Mouse (Mus musculus) gastrocnemius, postnatal 14 days (tissue): ENCODE results near the gene Rreb1. TPM values are rescaled to one million over a fixed set of nuclear protein-coding genes. Genes with fewer than 3 reads are reported as not detected.

Experiments
- DNase-seq: peaks from one replicate; pipeline ENCODE4 v3.0.0; 2021; ENCODE audit warnings: mixed read lengths
- intact Hi-C: fragments of 180-260 bp; cut with DNase I; formaldehyde crosslinking; loops from one replicate; pipeline ENCODE4 v1.15.1; 2025; ENCODE audit warnings: low total_unique reads
- total RNA-seq, 2 experiments: library from RNA; stranded (reverse); gene quantifications; 2 replicates each; pipeline ENCODE4 v1.2.3; 2021

Gene Rreb1
- total RNA-seq, 2 experiments from 2014 or later: 26.2 to 32.9 TPM

- DNase-seq: no peak
- intact Hi-C loops: loop anchor here (10.0 kb wide), 1 partner anchor 117 kb away; no protein-coding TSS in a partner anchor
These were observed 651 bp upstream of the Rreb1 start for GRCm38 (mm10) chr13:37777351-37778146.

DNA sequence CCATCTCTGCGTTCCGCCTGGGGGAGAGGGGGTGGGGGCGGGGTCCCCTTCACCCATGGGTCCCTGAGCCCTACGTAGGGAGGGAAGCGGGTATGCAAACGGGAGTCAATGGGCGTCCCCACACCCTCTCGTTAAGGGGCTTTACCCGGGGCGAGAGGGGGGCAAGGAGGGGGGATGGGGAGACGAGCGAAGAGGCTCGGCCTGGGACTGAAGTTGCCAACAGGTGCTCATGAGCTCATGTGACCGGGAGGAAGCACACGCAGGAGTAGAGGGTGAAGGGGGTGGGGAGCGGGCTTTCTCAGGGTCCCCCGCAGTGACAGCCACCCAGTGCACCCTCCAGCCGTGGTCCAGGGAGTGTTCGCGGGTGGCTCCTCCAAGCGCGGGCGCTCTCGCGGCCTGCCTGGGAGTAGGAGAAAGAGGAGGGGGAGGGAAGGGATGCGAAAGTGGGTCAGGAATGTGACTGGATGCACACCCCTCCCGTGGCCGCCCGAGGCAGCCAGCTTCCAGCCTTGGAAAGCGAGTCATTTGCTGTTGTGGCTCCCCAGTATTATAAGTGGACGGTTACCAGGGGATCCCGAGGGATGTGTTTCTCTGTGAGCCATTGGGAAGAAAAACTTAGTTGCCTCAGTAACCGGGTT lies 513 bp downstream of the Rreb1 start:
- intact Hi-C loops: loop anchor here (10.0 kb wide), 1 partner anchor 116 kb away; no protein-coding TSS in a partner anchor
- peak; percentile 36 for DNase-seq

- intact Hi-C loops: loop anchor here (10.0 kb wide), 1 partner anchor 116 kb away; no protein-coding TSS in a partner anchor
These were observed 1.1 kb downstream of the Rreb1 start for GRCm38 (mm10) chr13:37779251-37779667.

DNA sequence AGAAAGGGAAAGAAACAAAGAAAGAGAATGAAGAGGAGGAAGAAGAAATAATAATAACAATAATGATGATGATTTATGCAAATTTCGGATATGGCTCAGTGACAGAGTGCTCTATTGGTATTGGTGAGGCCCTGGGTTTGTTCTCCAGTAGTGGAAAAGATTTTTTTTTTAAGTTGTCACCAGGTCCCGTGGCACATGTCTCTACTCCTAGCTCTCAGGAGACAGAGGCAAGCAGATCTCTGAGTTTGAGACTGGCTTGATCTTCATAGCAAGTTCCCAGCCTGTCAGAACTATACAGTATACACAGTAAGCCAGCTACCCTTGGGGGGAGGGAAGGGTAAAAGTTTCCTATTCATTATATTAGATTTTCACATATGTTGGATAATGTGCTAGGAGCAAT lies 3.4 kb downstream of the Rreb1 start:
- intact Hi-C loops: no loop called here
- DNase-seq: no peak

More at GRCm38 (mm10) chr13:37779251-37779667, 1.1 kb downstream of the Rreb1 start:
- DNase-seq: peak; percentile 16

- intact Hi-C loops: no loop called here
- DNase-seq: no peak
These were observed 3.9 kb downstream of the Rreb1 start for GRCm38 (mm10) chr13:37782144-37782543.

DNA sequence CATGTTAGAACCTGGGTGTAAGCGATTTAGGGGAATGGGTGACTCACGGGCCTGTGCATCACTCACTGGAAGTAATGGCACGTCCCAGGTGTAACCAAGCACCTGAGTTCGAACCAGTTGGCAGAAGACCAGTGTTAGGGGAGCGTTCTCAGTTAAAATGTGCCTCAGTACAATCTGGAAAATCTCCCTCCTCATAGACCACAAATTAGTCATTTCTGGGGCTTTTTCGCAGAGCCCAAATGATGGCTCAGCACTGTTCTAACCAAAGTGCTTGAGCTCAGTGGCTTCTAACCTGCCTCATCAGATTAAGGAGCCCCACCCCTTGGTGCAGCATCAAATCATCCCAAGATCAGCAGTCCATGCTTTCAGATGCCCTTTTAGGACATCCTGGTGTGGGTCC lies 5.5 kb downstream of the Rreb1 start:
- intact Hi-C loops: no loop called here
- DNase-seq: no peak

- DNase-seq: no peak
- intact Hi-C loops: no loop called here
These were observed 6.0 kb downstream of the Rreb1 start for GRCm38 (mm10) chr13:37784226-37784625.

GRCm38 (mm10) chr13:37792739-37793336 lies 14.6 kb downstream of the Rreb1 start:
- intact Hi-C loops: no loop called here
- no peak for DNase-seq

GRCm38 (mm10) chr13:37798811-37799210 lies 20.6 kb downstream of the Rreb1 start:
- no peak for DNase-seq
- intact Hi-C loops: no loop called here

- intact Hi-C loops: no loop called here
- no peak for DNase-seq
These were observed 21.2 kb downstream of the Rreb1 start for GRCm38 (mm10) chr13:37799413-37799812.

DNA sequence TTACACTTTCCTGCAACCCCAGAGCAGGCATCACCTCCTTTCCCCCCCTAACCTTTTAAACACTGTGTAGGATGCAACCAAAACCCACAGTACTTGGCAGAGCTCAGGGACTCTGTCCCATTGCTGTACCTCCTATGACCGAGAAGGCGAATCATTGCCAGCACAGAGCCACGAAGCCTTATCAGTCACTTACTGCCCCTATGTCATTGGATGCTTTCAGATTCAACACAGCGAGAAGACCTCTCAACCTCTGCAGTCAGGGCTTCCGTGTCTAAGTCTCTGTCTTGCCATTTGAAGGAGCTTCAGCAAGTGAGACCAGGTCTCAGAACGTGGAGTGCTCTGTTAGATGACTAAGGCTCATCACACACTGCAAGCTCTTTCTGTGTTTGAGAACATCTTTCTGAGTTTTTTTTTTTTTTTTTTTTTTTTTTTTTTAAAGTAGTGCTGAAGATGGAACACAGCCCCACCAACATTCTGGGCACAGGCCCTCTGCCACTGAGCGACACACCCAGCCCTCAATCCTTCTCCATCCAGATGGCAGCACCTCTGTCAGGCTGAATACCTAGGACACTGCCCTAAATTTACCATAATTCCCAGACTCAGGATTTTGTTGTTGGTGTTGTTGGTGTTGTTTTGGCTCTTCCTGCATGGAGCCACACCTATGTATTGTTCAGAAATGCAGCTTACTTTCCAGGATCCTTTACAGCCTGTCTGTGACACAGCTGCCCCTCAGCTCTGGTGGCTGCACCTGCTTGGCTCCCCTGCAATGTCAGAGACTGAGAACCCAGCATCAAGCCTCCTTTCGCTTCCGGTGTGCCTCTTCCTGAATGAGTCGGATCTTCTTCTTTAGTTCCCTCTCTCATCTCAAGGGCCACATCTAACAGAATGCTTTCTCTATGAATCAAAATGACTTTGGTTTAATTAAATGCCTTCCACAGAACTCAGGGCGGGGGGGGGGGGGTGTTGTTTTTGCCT lies 23.2 kb downstream of the Rreb1 start:
- intact Hi-C loops: loop anchor here (10.0 kb wide), 1 partner anchor 257 kb away; no protein-coding TSS in a partner anchor
- DNase-seq: no peak

DNA sequence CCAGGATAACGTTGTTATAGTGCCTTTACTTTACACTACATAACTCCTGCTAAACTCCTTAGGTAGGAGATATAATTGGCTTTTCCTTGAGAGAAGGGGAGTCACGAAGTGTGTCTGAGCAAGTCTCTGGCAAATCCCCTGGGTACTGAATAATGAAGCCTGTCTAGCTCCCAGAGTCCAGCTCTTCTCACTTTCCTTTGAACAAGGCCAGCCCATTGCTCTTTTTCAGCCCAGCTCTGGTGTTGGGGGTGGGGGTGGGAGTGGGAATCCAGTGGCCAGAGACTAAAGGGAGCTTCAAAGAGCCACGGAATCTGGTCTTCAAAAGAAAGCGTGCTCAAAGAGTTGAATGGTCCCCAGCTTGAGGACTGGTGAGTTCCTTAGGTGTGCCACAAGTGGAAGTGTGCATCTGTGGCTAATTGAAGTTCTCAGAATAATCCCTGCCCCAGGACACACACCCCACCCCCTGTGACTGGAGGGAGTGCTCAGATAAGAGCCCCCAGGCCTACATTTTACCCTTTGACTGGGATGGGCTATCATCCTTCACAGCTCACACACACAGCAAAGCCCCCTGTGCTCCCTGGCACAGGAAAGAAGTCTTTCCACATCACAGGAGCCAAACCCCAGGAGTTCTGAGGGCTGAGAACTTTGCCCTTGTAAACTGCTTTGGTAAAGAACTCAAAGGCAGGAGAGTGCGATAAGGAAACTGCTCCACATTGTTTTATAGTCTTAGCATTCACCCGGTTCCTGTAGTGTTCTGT lies 24.2 kb downstream of the Rreb1 start:
- intact Hi-C loops: loop anchor here (10.0 kb wide), 1 partner anchor 258 kb away; no protein-coding TSS in a partner anchor
- DNase-seq: no peak

DNA sequence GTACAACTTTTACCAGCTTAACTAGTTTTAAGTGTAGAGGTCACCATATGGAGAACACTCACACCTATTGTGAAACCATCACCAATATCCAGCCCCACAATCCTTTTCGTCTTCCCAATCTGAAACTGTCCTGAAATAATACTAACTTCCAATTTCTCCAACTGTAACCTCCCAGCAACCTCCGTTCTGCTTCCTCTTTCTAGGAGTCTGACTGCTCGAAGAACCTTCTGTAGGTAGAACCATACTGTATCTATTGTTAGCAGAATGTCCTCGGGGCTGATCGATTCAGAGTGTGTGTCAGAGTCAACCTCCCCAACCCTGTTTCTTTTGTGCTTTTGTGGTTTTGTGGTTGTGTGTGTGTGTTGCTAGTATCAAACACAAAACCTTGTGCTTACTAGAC lies 25.0 kb downstream of the Rreb1 start:
- intact Hi-C loops: loop anchor here (10.0 kb wide), 1 partner anchor 258 kb away; no protein-coding TSS in a partner anchor
- DNase-seq: no peak

DNA sequence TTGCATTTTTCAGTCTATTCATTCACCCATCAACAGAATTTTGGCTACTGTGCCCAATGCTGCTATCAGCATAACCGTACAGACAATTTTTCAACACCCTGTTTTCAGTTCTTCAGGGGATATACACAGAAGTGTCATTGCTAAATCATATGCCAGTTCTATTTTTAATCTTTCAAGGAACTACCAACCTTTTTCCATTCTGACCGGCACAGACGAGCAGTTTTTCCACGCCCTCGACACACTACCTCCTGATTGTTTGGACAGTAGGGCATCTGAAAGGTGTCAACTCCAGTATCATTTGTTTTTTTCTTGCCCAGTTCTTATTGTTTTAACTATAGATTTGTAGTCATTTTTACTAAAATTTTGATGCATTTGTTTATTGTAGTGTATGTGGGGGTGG lies 25.8 kb downstream of the Rreb1 start:
- intact Hi-C loops: loop anchor here (10.0 kb wide), 1 partner anchor 259 kb away; no protein-coding TSS in a partner anchor
- DNase-seq: no peak

DNA sequence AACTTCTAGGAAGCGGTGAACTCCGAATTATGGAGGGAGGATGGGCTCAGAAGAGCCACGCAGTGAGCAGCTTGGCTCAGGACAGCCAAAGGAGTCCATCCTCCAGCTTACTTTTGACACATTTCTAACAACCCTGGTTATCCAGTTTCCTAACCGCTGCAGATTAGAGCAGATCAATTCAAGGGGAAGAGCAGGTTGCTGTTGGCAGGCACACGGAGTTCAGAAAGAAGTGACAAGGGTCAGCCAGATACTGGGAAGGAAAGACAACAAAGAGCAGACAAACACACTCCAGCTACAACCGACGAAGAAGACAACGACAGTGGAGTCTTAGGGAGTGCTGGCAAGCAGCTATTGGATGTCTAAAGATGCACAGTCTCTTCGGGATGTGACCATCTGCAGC lies 36.8 kb downstream of the Rreb1 start:
- intact Hi-C loops: no loop called here
- DNase-seq: no peak

DNA sequence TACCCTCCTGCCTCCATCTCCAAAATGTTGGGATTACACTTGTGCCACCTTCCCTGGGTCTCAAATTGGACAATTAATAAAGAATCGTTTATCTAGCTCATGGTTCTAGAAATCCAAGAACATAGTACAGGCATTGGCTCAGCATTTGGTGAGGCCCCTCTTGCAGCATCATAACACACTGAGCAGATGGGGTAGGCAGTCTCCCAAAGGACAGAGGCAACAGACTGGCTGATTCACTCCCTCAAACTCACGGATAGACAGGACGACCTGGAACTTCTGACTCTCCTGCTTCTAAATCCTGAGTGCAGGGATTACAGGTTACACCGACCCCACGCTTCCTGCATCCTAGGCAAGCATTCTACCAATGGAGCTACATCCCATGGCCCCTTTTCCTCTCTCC lies 38.5 kb downstream of the Rreb1 start:
- intact Hi-C loops: no loop called here
- DNase-seq: no peak

- DNase-seq: no peak
- intact Hi-C loops: no loop called here
These were observed 43.2 kb downstream of the Rreb1 start for GRCm38 (mm10) chr13:37821413-37821812.

- DNase-seq: no peak
- intact Hi-C loops: no loop called here
These were observed 46.2 kb downstream of the Rreb1 start for GRCm38 (mm10) chr13:37824331-37824920.
